Mouse (Mus musculus) brown adipose tissue, adult 24 weeks (tissue): ENCODE measurements around the gene Spon1. TPM values are rescaled to one million over a fixed set of nuclear protein-coding genes. Genes with fewer than 3 reads are reported as not detected.

Source experiments
- H3K27ac ChIP-seq: fragments of 200-500 bp; replicated peaks from 2 replicates; pipeline ENCODE4 v1.5.1; 2012; ENCODE audit warnings: low read depth, mild to moderate bottlenecking, low read length
- H3K4me1 ChIP-seq: fragments of 200-500 bp; 2 replicates; pipeline ENCODE4 v1.6.1; 2012; ENCODE audit warnings: low read length, mixed read lengths; ENCODE audit not compliant: control insufficient read depth, insufficient read depth, insufficient read length
- H3K4me3 ChIP-seq: fragments of 200-500 bp; 2 replicates; pipeline ENCODE4 v1.5.1; 2012; ENCODE audit warnings: low read depth, mild to moderate bottlenecking, low read length, moderate library complexity; ENCODE audit not compliant: insufficient read depth
- polyA plus RNA-seq: library from polyadenylated mRNA; stranded (reverse); fragments of >200 nt; gene quantifications from 2 replicates; pipeline ENCODE4 v1.2.4, GENCODE M21; 2012; ENCODE audit not compliant: missing spikeins, insufficient read depth, insufficient read length

Spon1 gene
- polyA plus RNA-seq, 1 experiment, result 0.87 TPM

- Histone ChIP-seq H3K4me1 (no peaks in the 10 kb centered on the region), H3K27ac (no peak overlapping the region), H3K4me3 (no peak overlapping the region)
Observed at GRCm38 (mm10) chr7:113814101-113814779, 48.4 kb downstream of the Spon1 start.

GRCm38 (mm10) chr7:113815726-113816125, 49.9 kb downstream of the Spon1 start:
- Histone ChIP-seq H3K4me3 (no peak overlapping the region), H3K4me1 (no peaks in the 10 kb centered on the region), H3K27ac (no peak overlapping the region)

GRCm38 (mm10) chr7:113816827-113817334, 51.1 kb downstream of the Spon1 start:
- Histone ChIP-seq H3K4me1 (no peaks in the 10 kb centered on the region), H3K27ac (no peak overlapping the region), H3K4me3 (no peak overlapping the region)

GRCm38 (mm10) chr7:113818116-113818515, 52.3 kb downstream of the Spon1 start:
- H3K4me1 ChIP-seq, result no peaks in the 10 kb centered on the region
- H3K4me3 ChIP-seq, result no peak overlapping the region
- H3K27ac ChIP-seq, result no peak overlapping the region

- Histone ChIP-seq H3K27ac (no peak overlapping the region), H3K4me1 (no peaks in the 10 kb centered on the region), H3K4me3 (no peak overlapping the region)
Observed at GRCm38 (mm10) chr7:113820213-113820612, 54.4 kb downstream of the Spon1 start.

GRCm38 (mm10) chr7:113823026-113823425, 57.2 kb downstream of the Spon1 start:
- Histone ChIP-seq H3K4me3 (no peak overlapping the region), H3K27ac (no peak overlapping the region), H3K4me1 (no peaks in the 10 kb centered on the region)

- Histone ChIP-seq H3K27ac (no peak overlapping the region), H3K4me3 (no peak overlapping the region), H3K4me1 (no peaks in the 10 kb centered on the region)
Observed at GRCm38 (mm10) chr7:113824651-113825050, 58.9 kb downstream of the Spon1 start.

- H3K4me3 ChIP-seq, result no peak overlapping the region
- no peak overlapping the region for H3K27ac ChIP-seq
- H3K4me1 ChIP-seq, result no peaks in the 10 kb centered on the region
Observed at GRCm38 (mm10) chr7:113825498-113826205, 59.9 kb downstream of the Spon1 start.

GRCm38 (mm10) chr7:113826510-113826909, 60.7 kb downstream of the Spon1 start:
- H3K4me1 ChIP-seq, result no peaks in the 10 kb centered on the region
- H3K27ac ChIP-seq, result no peak overlapping the region
- H3K4me3 ChIP-seq, result no peak overlapping the region

- H3K4me3 ChIP-seq, result no peak overlapping the region
- no peaks in the 10 kb centered on the region for H3K4me1 ChIP-seq
- no peak overlapping the region for H3K27ac ChIP-seq
Observed at GRCm38 (mm10) chr7:113828122-113828571, 62.3 kb downstream of the Spon1 start.

- Histone ChIP-seq H3K4me1 (no peaks in the 10 kb centered on the region), H3K27ac (no peak overlapping the region), H3K4me3 (no peak overlapping the region)
Observed at GRCm38 (mm10) chr7:113828576-113828975, 62.8 kb downstream of the Spon1 start.

- H3K4me3 ChIP-seq, result no peak overlapping the region
- no peaks in the 10 kb centered on the region for H3K4me1 ChIP-seq
- H3K27ac ChIP-seq, result no peak overlapping the region
Observed at GRCm38 (mm10) chr7:113837151-113837550, 71.4 kb downstream of the Spon1 start.

GRCm38 (mm10) chr7:113839431-113839830, 73.6 kb downstream of the Spon1 start:
- Histone ChIP-seq H3K4me1 (no peaks in the 10 kb centered on the region), H3K27ac (no peak overlapping the region), H3K4me3 (no peak overlapping the region)

GRCm38 (mm10) chr7:113841521-113841920, 75.7 kb downstream of the Spon1 start:
- H3K4me3 ChIP-seq, result no peak overlapping the region
- no peaks in the 10 kb centered on the region for H3K4me1 ChIP-seq
- H3K27ac ChIP-seq, result no peak overlapping the region

GRCm38 (mm10) chr7:113843150-113843549, 77.4 kb downstream of the Spon1 start:
- Histone ChIP-seq H3K27ac (no peak overlapping the region), H3K4me3 (no peak overlapping the region), H3K4me1 (no peaks in the 10 kb centered on the region)

- Histone ChIP-seq H3K27ac (no peak overlapping the region), H3K4me3 (no peak overlapping the region)
Observed at GRCm38 (mm10) chr7:113845191-113845590, 79.4 kb downstream of the Spon1 start.

More at GRCm38 (mm10) chr7:113845191-113845590, 79.4 kb downstream of the Spon1 start:
- no peaks in the 10 kb centered on the region for H3K4me1 ChIP-seq
